Mouse (Mus musculus) midbrain, embryonic 14.5 days (tissue): ENCODE data around the gene Golga7b. TPM values are rescaled to one million over a fixed set of nuclear protein-coding genes. Genes with fewer than 3 reads are reported as not detected.

ENCODE experiments used
- ATAC-seq: fragments of 200-750 bp; cut with Nextera tagmentation; 2 replicates; pipeline ENCODE4 v1.8.0; 2017; ENCODE audit warnings: moderate number of reproducible peaks, moderate library complexity; ENCODE audit not compliant: low FRiP score, low TSS enrichment
- DNase-seq: peaks from one replicate; pipeline ENCODE4 v3.0.0-alpha.2; 2015
- H3K27ac ChIP-seq: fragments of 300-500 bp; sonication (generic); replicated peaks from 2 replicates; pipeline ENCODE4 v1.5.1; 2014; ENCODE audit warnings: mild to moderate bottlenecking, low read depth, low read length, moderate library complexity
- H3K27me3 ChIP-seq: fragments of 300-500 bp; sonication (generic); 2 replicates; pipeline ENCODE4 v1.6.1; 2014; ENCODE audit warnings: low read length, control low read depth, mixed read lengths; ENCODE audit not compliant: control insufficient read depth, insufficient read depth
- H3K36me3 ChIP-seq: fragments of 300-500 bp; sonication (generic); 2 replicates; pipeline ENCODE4 v1.6.1; 2014; ENCODE audit warnings: low read length, control low read depth; ENCODE audit not compliant: control insufficient read depth, insufficient read depth
- H3K4me1 ChIP-seq: fragments of 300-500 bp; sonication (generic); 2 replicates; pipeline ENCODE4 v1.6.1; 2014; ENCODE audit warnings: mild to moderate bottlenecking, antibody characterized with exemption, low read length, control low read depth; ENCODE audit not compliant: control insufficient read depth, insufficient read depth
- H3K4me2 ChIP-seq: fragments of 300-500 bp; sonication (generic); 2 replicates; pipeline ENCODE4 v1.6.1; 2014; ENCODE audit warnings: mild to moderate bottlenecking, low read length, moderate library complexity
- H3K4me3 ChIP-seq: fragments of 300-500 bp; sonication (generic); replicated peaks from 2 replicates; pipeline ENCODE4 v1.5.1; 2014; ENCODE audit warnings: low read depth, low read length
- H3K9ac ChIP-seq: fragments of 300-500 bp; sonication (generic); replicated peaks from 2 replicates; pipeline ENCODE4 v1.6.1; 2014; ENCODE audit warnings: mild to moderate bottlenecking, low read length, moderate library complexity
- H3K9me3 ChIP-seq: fragments of 300-500 bp; sonication (generic); 2 replicates; pipeline ENCODE4 v1.6.1; 2016; ENCODE audit warnings: low read length, control low read depth, mixed read lengths; ENCODE audit not compliant: control insufficient read depth
- WGBS: fragments of 180-500 bp; shearing (Covaris S2); extraction: QIAGEN DNeasy Blood & Tissue Kit; methylation state at CpG from one replicate; pipeline ENCODE4 v1.1.7; 2014; 5-methylcytosine and 5-hydroxymethylcytosine counted together
- polyA plus RNA-seq: library from polyadenylated mRNA; unstranded; fragments of >200 nt; fragmentation: Nextera tagmentation; extraction: Ambion mirVana; gene quantifications from 2 replicates; pipeline ENCODE4 v1.2.1, GENCODE M21; 2014

Golga7b gene
- polyA plus RNA-seq, 1 experiment from 2014 or later: 34.1 TPM

DNA sequence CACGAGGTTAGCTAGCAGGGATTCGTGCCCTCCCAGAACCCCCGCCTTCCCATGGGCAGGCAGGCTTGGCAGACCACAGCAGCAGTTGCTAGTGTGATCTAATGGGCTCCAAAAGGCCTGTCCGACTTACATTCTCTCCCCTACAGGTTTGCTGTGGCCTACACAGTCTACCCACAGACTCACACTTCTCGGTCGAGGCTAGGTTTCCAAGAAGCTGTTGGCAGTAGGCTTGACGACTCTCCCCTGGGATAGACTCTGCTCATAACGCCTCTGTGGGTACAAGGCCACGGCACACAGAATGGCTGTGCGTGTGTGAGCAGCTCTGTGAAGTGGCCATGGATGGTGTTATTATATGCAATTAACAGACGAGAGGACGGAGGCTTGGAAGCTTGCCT, 9.9 kb downstream of the Golga7b start:
- WGBS: 78% methylated on average over 12 of the region's 12 CpGs
- Histone ChIP-seq H3K4me1 (peaks cover 15% of the 10 kb centered on the region), H3K9me3 (no peaks in the 10 kb centered on the region), H3K27ac (no peak overlapping the region; the same call in 1 of the 2 replicates), H3K9ac (peak overlapping the region; percentile 86; the same call in 1 of the 2 replicates), H3K4me3 (peak overlapping the region; percentile 62), H3K36me3 (no peaks in the 10 kb centered on the region), H3K27me3 (no peaks in the 10 kb centered on the region), H3K4me2 (peak overlapping the region; percentile 66)
- no peak for ATAC-seq
- no peak for DNase-seq

DNA sequence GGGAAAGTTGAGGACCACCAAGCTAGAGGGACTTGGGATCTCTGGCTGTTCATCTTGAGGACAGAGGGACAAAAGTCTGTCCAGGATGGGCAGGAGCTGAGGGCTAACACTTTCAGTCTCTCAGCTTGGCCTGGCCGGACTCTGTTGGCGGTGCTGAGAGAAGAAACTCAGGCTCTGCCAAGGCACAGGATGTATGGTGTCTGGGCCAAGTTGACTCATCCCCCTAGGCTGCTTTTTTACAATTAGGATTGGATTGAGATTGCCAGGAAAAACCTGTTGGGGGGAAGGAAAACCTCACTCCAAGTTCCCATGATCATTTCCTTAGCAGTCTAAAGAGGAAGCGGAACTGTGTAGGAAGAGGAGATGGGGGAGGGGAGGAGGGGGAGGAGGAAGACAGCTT, 10.7 kb downstream of the Golga7b start:
- Histone ChIP-seq H3K4me1 (peaks cover 15% of the 10 kb centered on the region), H3K9ac (no peak overlapping the region), H3K27me3 (no peaks in the 10 kb centered on the region), H3K27ac (no peak overlapping the region), H3K9me3 (no peaks in the 10 kb centered on the region), H3K36me3 (no peaks in the 10 kb centered on the region), H3K4me3 (no peak overlapping the region), H3K4me2 (no peak overlapping the region; the same call in 1 of the 2 replicates)
- ATAC-seq (no peak), DNase-seq (no peak)
- WGBS: 82% methylated on average over 3 of the region's 3 CpGs

DNA sequence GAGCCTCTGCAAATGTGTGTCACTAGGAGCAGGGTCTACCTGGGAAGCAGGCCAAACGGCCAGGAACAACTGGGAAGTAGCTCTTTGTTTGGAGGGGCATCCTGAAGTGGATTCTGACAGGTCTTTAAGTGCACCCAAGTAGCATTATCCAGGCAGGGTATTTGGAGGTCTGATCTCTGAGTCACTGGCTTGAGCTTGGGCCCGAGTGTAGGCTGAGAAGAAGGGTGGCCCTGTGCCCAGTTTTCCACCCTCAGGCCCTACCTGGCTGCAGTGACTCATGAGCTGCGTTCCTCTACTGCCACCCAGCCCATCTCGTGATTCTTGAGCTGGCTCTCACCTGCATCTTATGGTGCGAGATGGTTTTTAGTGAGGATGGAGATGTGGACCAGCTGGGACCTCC, 11.2 kb downstream of the Golga7b start:
- no peak for DNase-seq
- no peaks in the 10 kb centered on the region for H3K9me3 ChIP-seq
- no peak for ATAC-seq
- WGBS: 73% methylated on average over 5 of the region's 5 CpGs
- no peaks in the 10 kb centered on the region for H3K36me3 ChIP-seq
- H3K9ac ChIP-seq: no peak overlapping the region
- no peak overlapping the region for H3K4me3 ChIP-seq
- no peaks in the 10 kb centered on the region for H3K27me3 ChIP-seq
- peaks cover 15% of the 10 kb centered on the region for H3K4me1 ChIP-seq
- H3K27ac ChIP-seq: no peak overlapping the region
- H3K4me2 ChIP-seq: no peak overlapping the region

DNA sequence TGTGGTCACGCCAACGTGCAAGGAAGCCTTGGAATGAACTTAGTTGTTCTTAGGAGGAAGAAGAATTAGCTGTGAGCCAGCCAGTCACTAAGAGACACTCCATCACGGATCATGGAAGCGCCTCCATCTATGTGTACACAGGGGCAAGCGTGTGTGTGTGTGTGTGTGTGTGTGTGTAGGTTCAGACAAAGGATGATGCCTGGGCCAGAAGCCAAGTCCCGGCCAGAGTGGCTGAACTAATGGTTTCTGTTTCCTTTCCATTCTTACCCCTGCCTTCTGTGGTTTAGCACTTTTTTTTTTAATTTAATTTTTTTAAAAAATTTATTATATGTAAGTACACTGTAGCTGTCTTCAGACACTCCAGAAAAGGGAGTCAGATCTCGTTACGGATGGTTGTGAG, 13.1 kb downstream of the Golga7b start:
- no peaks in the 10 kb centered on the region for H3K27me3 ChIP-seq
- peaks cover 8% of the 10 kb centered on the region; the same call in 1 of the 2 replicates for H3K4me1 ChIP-seq
- H3K4me3 ChIP-seq: no peak overlapping the region
- 84% methylated on average over 8 of the region's 8 CpGs for WGBS
- H3K36me3 ChIP-seq: no peaks in the 10 kb centered on the region
- ATAC-seq: no peak
- H3K27ac ChIP-seq: no peak overlapping the region
- H3K4me2 ChIP-seq: no peak overlapping the region
- H3K9me3 ChIP-seq: no peaks in the 10 kb centered on the region
- no peak overlapping the region for H3K9ac ChIP-seq
- DNase-seq: no peak

DNA sequence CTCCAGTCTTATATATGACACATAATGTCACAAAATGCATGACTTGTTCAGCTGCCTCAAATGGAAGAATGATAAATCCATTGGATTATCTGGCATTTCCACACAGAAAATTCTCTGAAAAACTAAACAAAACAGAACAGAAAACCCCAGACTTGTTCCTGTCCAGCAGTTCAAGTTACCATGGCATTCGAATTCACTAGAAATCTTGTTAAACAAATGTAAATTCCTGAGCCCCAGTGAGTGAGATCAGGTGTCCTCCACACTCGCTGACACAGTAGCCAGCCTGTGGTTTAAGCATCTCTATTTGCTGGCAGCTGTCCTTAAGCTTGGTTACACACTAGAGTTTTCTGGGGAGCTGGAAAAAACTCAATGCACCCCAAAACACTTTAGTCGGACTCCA, 16.1 kb downstream of the Golga7b start:
- H3K4me2 ChIP-seq: no peak overlapping the region
- DNase-seq (no peak), ATAC-seq (no peak)
- H3K4me3 ChIP-seq: no peak overlapping the region
- H3K27me3 ChIP-seq: no peaks in the 10 kb centered on the region
- H3K9me3 ChIP-seq: no peaks in the 10 kb centered on the region
- 41% methylated on average over 3 of the region's 3 CpGs for WGBS
- no peak overlapping the region for H3K27ac ChIP-seq
- peaks cover 17% of the 10 kb centered on the region for H3K36me3 ChIP-seq
- H3K4me1 ChIP-seq: peaks cover 4% of the 10 kb centered on the region
- H3K9ac ChIP-seq: no peak overlapping the region

DNA sequence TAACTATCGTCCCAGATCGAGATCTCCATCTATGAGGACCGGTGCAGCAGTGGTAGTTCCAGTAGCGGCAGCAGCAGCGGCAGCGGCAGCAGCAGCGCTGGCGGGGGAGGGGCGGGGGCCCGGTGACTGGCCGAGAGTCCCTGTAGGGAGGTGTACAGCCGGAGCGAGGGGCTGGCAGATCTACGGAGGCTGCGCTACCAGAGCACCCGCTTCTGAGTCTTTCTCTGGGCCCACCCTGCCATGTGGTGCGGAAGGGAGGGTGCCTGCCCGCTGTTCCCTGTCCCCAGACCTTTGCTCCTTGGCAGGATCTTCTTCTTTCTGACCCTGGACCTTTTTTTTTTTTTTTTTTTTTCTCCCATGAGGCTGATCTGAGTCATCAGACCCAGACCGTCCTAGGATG, 21.0 kb downstream of the Golga7b start:
- peak overlapping the region; percentile 46 for H3K4me2 ChIP-seq
- H3K27ac ChIP-seq: no peak overlapping the region
- H3K9me3 ChIP-seq: no peaks in the 10 kb centered on the region
- 2% methylated on average over 19 of the region's 19 CpGs for WGBS
- DNase-seq (peak; percentile 72), ATAC-seq (no peak)
- peak overlapping the region; percentile 34; the same call in 1 of the 2 replicates for H3K9ac ChIP-seq
- H3K36me3 ChIP-seq: peaks cover 17% of the 10 kb centered on the region
- 0 out of 2 replicates have a peak overlapping the region, but pooled peaks have one; percentile 8 for H3K4me3 ChIP-seq
- peaks cover 4% of the 10 kb centered on the region for H3K4me1 ChIP-seq
- H3K27me3 ChIP-seq: no peaks in the 10 kb centered on the region

DNA sequence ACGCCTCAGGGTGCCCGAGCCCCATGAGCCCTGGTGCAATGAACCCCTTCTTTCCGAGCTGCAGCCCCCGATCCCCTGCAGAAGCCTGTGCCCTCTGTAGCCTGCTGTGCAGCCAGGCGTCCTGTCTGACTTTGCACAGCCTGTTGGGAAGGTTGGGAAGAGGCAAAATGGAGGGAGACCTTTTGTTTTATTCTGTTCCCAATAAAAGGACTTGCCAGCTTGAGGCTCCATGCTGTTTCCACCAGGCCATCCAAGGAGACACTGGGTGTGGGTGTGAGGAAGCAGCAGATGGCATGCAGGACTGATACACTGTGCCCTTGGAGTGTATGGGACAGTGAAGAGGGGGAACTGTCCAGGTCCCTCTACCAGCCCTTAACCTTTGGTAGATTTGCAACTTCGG, 22.7 kb downstream of the Golga7b start:
- DNase-seq (no peak), ATAC-seq (no peak)
- no peak overlapping the region for H3K4me3 ChIP-seq
- H3K27ac ChIP-seq: no peak overlapping the region
- no peaks in the 10 kb centered on the region for H3K9me3 ChIP-seq
- H3K4me1 ChIP-seq: peaks cover 4% of the 10 kb centered on the region
- peaks cover 17% of the 10 kb centered on the region for H3K36me3 ChIP-seq
- H3K9ac ChIP-seq: no peak overlapping the region
- H3K4me2 ChIP-seq: no peak overlapping the region
- H3K27me3 ChIP-seq: no peaks in the 10 kb centered on the region
- WGBS: 44% methylated on average over 6 of the region's 6 CpGs

DNA sequence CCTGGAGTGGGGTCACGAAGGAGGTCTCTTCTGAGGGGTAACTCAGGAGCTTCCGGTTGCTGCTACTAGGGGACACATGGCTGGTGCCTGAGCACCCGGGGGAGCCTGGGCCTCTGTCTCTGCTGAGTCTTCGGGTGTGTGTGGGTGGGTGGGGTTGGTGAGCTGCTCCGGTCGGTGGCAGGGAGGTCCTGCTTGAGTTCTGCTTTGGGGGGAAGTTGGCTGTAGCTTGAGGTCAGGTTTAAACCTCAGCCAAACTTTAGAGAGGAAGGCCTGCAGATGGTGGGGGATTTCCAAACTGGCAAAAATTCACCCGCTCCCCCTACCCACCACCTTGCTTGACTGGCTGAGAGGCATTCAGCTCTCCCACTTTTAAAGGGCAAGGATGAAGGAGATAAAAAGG, 23.8 kb downstream of the Golga7b start:
- Histone ChIP-seq H3K4me3 (no peak overlapping the region), H3K4me1 (peaks cover 4% of the 10 kb centered on the region), H3K27me3 (no peaks in the 10 kb centered on the region), H3K36me3 (peaks cover 11% of the 10 kb centered on the region), H3K27ac (no peak overlapping the region), H3K9me3 (no peaks in the 10 kb centered on the region), H3K9ac (no peak overlapping the region), H3K4me2 (no peak overlapping the region)
- ATAC-seq (no peak), DNase-seq (no peak)
- WGBS: 85% methylated on average over 7 of the region's 7 CpGs

DNA sequence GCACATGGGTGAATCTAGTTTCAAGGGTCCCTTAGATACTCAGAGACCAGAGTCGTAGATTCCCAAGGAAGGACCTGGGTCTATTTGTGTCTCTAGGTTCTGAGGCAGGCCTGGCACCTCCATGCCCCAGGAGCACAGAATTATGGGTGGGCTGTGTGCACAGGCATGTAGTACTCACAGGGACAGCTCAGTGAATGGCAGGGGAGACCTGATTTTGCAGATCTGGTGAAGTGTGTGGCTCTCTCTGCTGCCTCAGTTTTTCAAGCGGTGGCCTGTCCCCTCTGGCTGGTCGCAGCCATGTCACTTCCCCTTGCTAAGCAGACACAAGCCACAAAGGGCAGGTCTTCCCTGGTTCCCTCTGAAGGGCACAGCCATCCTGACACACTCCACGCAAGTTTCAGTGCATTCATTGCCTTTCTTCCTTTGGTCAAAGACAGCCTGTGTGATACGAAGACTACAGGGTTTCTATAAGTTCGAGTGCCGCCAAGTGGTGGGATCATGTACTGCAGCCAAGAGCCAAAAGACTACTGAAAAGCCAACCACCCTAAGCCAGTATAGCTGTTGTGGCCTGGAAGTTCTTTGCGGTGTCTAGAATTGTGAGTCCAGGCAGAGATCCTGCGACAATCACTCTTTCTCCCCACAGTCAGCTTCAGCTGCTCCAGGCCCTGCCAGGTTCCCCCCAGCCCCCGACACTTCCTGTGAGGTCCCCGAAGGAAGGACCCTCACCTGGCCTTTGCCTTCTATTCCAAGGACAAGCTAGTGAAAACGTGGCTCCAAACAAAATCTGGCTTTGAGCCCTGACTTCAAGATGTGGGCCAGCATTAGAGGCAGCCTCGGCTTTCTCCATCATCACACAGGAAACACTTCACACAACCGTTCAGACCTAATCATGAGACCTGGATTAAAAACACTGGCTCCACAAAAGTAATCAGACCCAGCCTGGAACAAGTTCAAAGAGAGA, 24.9 kb downstream of the Golga7b start:
- H3K9ac ChIP-seq: no peak overlapping the region
- no peak overlapping the region for H3K4me3 ChIP-seq
- H3K27ac ChIP-seq: no peak overlapping the region
- peaks cover 4% of the 10 kb centered on the region for H3K4me1 ChIP-seq
- 42% methylated on average over 14 of the region's 14 CpGs for WGBS
- H3K27me3 ChIP-seq: no peaks in the 10 kb centered on the region
- H3K4me2 ChIP-seq: no peak overlapping the region
- H3K36me3 ChIP-seq: peaks cover 3% of the 10 kb centered on the region
- H3K9me3 ChIP-seq: no peaks in the 10 kb centered on the region
- peak; percentile 93 for DNase-seq
- ATAC-seq: no peak; the same call in 1 of the 2 replicates
